Mouse (Mus musculus) frontal cortex, adult 2 months (tissue): ENCODE measurements around the gene Gm3854. TPM values are rescaled to one million over a fixed set of nuclear protein-coding genes. Genes with fewer than 3 reads are reported as not detected.
A peak's percentile ranks its signal among the peaks of the same experiment; 100 is the strongest.
"Not testable (repeated sequence)": the region's sequence is repeated elsewhere in the genome, so short reads cannot be mapped to it uniquely, and the experiment has no call there.

Source experiments
- DNase-seq, 2 experiments: peaks; one replicate each; pipeline ENCODE4 v3.0.0; 2022; ENCODE audit warnings: low spot score in 1 of 2; ENCODE audit errors: extremely low spot score in 1 of 2
- polyA plus RNA-seq: library from polyadenylated mRNA; depleted of rRNA; stranded (reverse); fragments of >200 nt; gene quantifications from 2 replicates; pipeline ENCODE4 v1.2.3, GENCODE M21; 2012; rRNA removed

Gene Gm3854
- polyA plus RNA-seq: 4.0 and 5.0 TPM in 2 replicates

GRCm38 (mm10) chr7:6343501-6344071 lies at the start of gene Gm3854:
TSS of gene Gm3854 (plus strand) at chr7:6343759.
- peak; percentile 66 to 88 for DNase-seq

- not testable (repeated sequence) for DNase-seq
Measured at GRCm38 (mm10) chr7:6300796-6301195, 42.8 kb upstream of the Gm3854 start.

DNA sequence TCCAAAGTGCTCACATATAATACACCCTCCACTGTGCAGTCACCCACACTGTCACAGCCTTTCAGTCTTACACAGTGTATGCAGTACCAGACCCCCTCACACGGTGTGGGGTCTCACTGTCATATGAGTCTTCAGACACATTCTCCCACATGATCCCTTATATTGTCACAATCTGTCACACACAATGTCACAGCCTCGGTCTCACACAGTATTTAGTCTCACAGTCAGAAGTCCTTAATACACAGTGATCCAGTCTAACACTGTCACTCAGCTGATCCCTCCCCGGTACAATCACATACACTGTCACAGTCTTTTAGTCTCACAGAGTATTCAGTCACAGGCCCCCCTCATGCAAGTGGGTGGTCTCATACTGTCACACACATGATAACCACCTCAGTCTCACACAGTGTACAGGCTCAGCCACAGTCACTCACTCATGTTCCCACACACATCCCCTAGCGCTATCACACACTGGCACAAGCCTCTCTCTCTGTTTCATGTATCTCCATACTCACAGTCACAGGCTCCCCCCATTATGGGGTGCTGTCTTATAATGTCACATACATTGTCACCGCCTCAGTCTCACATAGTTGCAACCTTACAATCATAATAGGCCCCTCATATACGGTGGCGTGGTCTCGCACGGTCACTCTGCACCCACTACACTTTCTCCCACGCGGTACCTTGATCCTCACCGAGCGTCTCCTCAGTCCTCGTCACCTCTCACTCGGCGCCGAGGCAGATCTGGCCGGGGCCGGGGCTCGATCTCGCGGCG lies 12.9 kb upstream of the Gm3854 start:
- DNase-seq: peak; percentile 20 to 41

DNA sequence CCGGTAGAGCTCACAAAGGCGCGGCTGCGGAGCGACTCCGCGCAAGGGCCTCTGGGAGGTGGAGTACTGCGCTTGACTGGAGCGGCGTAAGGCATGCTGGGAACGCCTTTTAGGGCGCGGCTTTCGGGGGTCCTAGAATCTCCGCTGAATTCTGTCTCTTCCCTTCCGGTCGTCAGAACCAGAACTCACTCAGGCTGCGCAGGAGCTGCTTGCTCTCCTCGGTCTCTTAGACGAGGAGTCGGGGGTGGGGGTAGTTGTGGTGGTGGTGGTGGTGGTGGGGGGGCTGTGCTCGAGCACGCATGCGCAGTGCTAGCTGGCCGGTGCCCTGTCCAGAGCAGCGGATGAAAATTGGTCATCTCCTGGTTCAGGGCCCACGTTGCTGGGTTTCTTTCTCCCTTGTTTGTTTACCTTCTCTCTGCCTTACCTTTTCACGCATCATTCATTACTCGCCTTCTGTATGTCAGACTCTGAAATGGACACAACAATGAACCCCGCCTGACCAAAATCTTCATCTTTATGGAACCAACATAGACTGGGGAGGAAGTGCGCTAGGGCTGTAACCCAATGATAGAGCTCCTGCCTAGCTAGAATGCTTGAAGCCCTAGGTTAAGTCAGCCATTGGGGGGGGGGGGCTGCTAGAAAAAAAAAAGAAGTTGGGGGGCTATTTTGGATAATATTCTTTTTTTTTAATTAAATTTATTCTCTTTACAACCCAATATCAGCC lies 12.2 kb upstream of the Gm3854 start, which contains the start of gene Zfp583:
TSS of gene Zfp583 (minus strand) at position 53 of the 724 bp plus-strand sequence.
- DNase-seq: peak; percentile 76 to 89

- no peak for DNase-seq
Measured at GRCm38 (mm10) chr7:6339865-6340264, 3.7 kb upstream of the Gm3854 start.

DNA sequence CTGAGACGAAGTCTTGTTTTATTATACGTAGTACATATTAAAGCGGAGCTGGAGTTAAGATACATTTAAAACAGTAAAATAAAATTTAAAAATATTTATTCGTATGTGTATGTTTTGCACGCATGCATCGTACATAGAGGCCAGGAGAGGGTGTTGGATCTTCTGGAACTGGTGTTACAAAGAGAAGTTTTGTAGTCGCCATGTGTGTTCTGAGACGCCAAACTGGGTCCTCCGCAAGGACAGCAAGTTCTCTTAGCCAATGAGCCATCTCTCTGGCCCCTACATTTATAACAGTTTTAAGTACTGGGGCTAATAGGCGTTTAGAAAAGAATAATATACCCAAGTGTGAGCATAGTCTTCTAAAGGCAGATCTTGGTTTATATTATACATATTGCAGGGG lies 565 bp downstream of the Gm3854 start:
- no peak for DNase-seq

GRCm38 (mm10) chr7:6358121-6358520 lies 14.6 kb downstream of the Gm3854 start:
- DNase-seq: no peak

DNA sequence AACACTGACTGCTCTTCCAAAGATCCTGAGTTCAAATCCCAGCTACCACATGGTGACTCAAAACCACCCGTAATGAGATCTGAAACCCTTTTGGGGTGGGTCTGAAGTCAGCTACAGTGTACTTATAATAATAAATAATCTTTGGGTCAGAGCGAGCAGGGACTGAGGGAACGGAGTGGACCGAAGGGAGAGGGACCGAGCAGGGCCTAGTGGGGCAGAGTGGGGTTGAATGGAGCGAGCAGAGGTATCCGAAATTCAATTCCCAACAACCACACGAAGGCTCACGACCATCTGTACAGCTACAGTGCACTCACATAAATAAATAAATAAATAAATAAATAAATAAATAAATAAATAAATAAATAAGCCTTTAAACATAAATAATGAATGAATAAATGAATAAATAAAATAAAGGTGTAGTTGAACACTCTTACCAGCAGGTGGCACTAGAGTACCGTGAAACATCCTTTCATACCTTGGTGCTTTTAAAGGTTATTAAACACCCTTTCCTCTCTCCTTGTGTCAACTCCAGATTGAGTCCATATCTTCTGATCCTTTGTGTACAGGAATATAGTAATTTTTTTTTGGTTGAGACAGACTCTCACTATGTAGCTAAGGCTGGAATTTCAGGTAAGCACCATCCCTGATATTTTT lies 15.5 kb downstream of the Gm3854 start:
- DNase-seq: peak in 1 of 2 experiments; percentile 76

DNA sequence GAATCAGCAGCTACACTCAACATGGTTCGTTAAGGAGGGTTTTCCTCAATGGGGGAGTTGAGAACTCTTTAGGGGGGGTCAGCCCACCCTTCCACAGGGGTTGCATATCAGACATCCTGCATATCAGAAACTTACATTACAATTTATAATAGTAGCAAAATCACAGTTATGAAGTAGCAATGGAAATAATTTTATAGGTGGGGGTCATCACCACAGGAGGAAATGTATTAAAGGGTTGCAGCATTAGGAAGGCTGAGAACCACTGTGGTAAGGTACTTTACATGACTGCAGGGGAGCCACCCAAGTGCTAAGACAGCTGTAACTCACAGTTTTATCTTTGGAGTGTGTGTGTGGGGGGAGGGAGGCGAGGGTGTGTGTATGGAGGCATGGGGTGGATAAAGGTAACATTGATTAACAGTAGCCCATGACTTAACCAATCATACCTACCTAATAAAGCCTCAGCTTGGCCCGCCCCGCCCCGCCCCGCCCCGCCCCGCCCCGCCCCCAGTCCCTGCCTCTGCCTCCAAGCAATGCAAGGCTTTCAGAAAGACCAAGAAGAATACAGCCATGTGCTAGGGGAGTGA lies 17.0 kb downstream of the Gm3854 start:
- DNase-seq: no peak

DNA sequence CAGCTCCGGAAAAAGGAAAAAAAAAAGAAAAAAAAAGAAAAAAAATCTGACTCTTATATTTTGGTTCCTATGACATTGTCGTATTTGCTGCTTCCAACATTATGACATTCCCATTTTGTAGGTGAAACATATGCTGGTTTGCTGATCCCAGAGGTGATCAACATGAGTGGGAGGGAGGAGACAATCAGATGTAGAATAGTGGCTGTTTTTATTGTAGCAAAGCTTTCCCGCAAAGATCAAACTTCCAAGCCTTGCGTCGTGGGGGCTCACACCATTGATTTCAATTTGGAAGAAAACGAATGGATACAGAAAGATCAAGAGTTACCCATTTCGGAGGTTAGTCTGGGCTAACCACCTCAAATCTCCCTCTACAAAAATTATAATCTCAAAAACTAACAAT lies 18.2 kb downstream of the Gm3854 start:
- no peak for DNase-seq

DNA sequence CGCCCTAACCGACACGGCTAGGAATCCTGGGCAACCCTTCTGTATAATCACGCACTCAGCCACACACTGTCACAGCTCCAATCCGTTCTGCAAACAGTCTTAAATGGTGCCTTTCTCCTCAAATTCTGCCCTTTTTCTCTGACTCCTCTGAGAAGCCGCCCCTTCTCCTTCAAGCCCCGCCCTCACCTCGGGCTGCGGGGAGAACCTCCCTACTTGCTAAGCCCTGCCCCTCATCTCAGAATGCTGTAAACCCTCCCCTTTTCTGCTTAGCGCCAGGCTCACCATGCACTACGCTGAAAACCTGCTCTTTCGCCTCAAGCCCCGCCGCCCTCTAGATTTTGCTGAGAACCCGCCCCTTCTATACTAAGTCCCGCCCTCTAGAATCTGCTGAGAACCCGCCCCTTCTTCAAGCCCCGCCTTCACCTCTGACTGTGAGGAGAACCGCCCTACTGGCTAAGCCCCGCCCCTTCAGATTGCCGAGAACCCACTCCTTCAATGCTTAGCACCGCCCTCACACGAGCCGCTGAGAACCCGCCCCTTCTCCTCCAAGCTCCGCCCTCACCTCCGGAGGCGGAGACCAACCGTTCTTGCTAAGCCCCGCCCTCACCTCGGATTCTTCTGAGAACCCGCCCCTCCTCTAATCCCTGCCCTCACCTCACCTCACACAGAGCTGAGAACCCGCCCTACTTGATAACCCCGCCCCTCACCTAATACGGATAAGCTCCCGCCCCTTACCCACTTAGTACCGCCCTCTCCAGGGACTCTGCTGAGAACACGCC lies 18.9 kb downstream of the Gm3854 start:
- DNase-seq: peak; percentile 98 to 99

- DNase-seq: peak; percentile 82 to 86
Measured at GRCm38 (mm10) chr7:6363047-6363488, 19.5 kb downstream of the Gm3854 start, which contains the start of gene Zfp78. TSS of gene Zfp78 (plus strand) at chr7:6363280.

DNA sequence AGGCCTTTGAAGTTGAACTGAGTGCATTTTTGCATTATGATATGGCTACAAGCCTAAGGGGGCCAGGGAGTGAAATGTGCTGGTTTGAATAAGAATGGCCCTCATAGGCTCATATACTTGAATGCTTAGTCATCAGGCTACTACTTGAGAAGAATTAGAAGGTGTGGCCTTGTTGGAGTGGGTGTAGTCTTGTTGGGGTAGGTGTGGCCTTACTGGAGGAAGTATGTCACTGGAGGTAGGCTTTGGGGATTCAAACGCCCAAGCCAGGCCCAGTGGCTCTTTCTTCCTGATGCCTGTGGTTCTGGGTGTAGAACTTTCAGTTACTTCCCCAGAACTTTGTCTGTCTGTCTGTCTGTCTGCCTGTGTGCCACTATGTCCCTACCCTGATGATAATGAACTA lies 21.2 kb downstream of the Gm3854 start:
- no peak for DNase-seq

DNA sequence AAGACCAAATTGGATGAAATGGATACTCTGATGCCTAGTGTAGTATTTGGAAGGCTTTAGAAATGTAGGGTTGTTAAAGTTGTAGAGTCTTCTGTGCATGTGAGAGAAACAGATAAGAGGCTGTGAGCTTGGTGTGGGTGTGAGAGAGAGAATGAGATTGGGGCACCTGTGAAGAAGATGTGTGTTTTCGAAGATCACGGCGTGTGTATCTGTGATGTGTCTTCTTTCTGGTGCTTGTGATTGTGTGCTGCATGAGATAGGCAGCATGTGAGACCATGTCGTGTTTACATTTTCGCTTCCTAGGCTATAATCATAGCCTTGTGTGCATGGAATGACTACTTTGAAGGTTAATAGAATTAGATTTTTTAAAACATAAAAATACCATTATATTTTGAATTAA lies 23.6 kb downstream of the Gm3854 start:
- DNase-seq: no peak

- not testable (repeated sequence) for DNase-seq
Measured at GRCm38 (mm10) chr7:6368146-6368545, 24.6 kb downstream of the Gm3854 start.

GRCm38 (mm10) chr7:6369460-6369859 lies 25.9 kb downstream of the Gm3854 start:
- DNase-seq: no peak

DNA sequence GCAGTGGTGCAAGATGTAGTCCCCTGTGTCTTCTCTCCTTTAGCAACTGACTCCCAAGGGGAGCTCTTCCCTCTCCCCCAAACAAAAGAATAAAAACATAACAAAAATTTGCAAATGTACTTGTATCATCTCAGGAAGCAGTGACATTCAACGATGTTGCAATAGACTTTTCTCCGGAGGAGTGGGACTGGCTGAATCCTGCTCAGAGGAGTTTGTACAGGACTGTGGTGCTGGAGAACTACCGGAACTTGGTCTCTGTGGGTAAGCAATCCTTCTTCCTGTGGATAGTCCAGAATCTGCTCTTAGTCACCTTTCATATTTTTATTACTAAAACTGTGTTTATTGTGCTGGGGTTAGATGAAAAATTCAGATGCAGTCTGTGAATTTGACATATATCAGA lies 29.4 kb downstream of the Gm3854 start:
- no peak for DNase-seq

DNA sequence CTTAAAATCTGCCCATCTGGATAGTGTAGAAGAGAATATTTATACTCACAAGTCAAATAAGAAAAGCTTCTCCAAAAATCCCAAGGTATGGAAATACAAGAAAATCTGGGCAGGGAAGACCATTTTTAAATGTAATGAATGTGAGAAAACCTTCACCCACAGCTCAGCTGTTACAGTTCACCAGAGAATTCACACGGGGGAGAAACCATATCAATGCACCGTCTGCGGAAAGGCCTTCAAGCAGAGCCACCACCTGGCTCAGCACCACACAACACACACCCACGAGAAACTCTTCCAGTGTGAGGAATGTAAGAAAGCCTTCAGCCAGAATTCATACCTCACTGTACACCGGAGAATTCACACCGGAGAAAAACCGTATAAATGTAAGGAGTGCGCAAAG lies 34.9 kb downstream of the Gm3854 start:
- peak; percentile 78 to 83 for DNase-seq

DNA sequence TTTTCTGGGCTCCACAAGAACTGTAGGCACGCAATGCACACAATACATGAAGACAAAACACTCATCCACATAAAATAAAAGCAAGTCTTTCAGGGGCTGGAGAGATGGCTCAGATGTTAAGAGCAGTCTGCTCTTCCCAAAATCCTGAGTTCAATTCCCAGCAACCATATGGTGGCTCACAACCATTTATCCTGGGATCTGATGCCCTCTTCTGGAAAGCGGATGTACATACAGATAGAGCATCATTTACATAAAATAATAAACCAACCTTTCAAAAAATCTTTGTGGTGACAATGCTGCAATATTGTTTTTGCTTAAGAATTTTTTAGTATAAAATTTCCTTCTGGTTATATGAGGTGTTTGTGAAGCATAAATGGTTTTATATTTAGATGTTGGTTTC lies 37.9 kb downstream of the Gm3854 start:
- no peak for DNase-seq

DNA sequence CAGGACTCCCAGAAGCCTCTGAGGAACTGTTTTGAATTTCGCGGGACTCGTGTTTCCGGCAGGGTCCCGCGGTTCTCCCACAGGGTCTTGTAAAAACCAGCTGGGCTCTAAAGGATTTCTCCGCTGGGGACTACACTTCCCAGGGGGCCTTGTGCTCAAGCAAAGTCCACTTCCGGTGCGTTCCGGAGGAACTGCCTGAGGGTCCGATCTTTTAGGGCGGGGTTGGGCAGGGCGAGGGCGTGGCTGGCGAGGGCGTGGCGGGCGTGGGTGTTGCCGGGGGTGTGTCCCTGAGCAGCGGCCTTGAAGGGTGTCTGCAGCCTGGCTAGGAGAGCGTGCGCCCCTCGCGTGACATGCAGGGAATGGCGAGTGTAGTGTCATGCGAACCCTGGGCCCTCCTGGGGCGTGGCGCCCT lies 39.5 kb downstream of the Gm3854 start, which contains the start of gene Zfp28:
TSS of gene Zfp28 (plus strand) at position 252 of the 412 bp plus-strand sequence.
- peak; percentile 86 to 92 for DNase-seq
